Mouse (Mus musculus) neutrophil, adult 5-6 weeks (primary cell): ENCODE measurements around the gene Lcorl. TPM values are rescaled to one million over a fixed set of nuclear protein-coding genes. Genes with fewer than 3 reads are reported as not detected.
"Not testable (repeated sequence)": the region's sequence is repeated elsewhere in the genome, so short reads cannot be mapped to it uniquely, and the experiment has no call there.

ENCODE experiments used
- ATAC-seq: fragments of 151-379, 151-347 bp; 2 replicates; pipeline ENCODE4 v1.8.0; 2017; ENCODE audit warnings: mild to moderate bottlenecking, moderate TSS enrichment; ENCODE audit not compliant: insufficient number of reproducible peaks, poor library complexity, low FRiP score, severe bottlenecking; ENCODE audit errors: extremely low read depth
- total RNA-seq: library from RNA; stranded (forward); fragments of 200-1000 nt; gene quantifications from 2 replicates; pipeline ENCODE4 v1.2.3, GENCODE M21; 2017

Lcorl gene
- total RNA-seq, 1 experiment from 2014 or later = 30.6 TPM

DNA sequence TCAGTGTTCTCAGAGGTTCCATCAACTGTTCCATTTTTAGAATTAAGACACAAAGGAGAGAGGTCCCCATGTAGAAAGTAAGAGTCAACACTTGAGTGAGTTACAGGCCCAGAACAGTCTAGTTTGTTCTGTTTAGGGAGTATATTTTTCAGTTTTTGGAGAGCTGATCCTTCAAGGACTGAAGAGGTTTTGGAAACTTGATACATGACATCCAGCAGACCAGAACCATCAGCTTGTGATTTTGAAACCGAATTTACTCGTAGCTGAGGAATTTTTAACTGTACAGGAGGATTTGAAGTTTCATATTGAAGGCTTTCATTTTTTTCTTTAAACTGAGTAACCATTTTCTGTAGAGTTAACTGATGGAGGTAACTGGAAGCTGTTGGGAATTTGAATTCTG is 123.7 kb downstream of the Lcorl start:
- ATAC-seq = no peak

DNA sequence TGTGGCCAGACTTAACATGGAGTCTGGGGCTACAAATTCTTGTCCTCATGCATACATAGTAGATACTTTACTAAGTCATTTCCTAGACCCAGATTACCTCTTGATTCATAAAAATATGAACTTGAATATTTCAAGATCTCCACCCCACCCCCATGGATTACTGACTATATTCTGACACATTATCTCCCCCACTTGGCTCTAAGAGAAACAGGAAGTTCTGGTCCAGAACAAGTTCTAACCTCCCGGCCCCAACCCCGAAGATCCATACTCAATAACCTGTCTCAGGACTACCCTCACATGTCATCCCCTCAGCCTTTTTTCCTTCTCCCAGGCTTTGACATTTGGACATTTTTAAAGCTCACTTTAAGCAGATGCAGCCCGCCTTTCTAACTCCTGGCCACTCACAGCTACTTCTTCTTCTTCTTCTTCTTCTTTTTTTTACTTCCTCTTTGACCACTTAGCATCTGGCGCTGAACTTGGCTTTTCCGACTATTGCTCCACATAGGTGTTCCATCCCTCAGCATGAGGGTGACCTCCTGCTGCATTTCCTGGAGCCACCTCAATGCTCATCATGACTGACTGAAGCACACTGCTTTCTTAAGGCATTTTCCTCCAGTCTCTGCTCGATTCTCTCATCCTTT is 138.4 kb downstream of the Lcorl start:
- ATAC-seq = peak; percentile 70; the same call in 1 of the 2 replicates

GRCm38 (mm10) chr5:45709653-45710052 is 147.8 kb downstream of the Lcorl start:
- no peak for ATAC-seq

DNA sequence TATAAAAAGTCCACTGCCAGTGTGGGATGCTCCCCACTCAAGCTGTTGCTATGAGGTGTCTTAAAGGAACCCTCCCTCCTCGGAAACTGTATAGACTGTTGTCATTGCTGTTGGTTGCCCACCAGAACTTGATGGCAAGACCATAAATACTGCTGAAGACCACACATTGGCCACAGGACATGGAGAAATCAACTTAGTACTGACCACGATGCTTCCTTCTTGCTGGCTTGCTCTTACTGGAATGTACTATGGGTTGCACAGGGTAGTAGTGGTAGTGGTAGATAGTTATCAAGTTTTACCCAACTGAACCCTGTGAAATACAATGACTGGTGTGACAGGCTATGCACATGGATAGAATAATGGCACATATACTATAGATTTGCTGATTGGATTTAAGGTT is 150.6 kb downstream of the Lcorl start:
- ATAC-seq = no peak

DNA sequence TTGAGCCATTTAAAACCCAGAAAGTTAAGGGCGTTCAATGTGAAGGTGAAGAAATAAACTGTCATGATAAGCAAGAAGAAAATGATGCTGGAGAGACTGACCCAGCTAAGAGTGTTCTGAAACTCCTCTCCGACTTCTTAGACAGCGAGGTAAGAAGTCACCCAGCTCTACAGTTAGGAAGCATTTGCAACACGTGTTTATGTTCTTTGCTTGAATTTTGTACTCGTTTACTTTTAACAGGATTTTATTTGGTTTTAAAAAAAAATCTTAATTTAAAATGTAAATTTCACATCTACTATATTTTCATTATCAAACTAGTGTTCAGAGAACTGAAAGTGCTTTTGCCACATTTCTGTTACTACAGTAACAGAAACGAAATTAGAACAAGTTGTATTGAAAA is 165.7 kb downstream of the Lcorl start:
- ATAC-seq = no peak

DNA sequence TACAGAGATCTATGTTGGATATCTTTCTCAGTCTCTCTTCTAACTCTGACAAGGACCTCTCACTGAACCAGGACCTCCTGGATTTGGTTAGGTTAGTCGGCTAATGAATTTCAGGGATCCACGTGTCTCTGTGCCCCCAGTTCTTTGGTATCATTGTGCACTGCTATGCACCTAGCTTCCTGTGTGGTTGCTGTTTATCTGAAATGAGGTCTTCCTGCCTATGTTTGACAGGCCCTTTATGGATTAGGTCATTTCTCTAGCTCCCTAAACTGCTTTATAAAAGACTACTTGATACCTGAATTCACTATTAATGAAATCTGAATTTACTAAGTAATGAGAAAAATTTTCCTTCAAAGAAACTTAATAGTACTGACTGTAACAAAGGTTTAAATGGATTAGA is 166.6 kb downstream of the Lcorl start:
- ATAC-seq = no peak

GRCm38 (mm10) chr5:45689152-45689551 is 168.3 kb downstream of the Lcorl start:
- no peak for ATAC-seq

GRCm38 (mm10) chr5:45686223-45686622 is 171.2 kb downstream of the Lcorl start:
- no peak for ATAC-seq

GRCm38 (mm10) chr5:45685243-45685642 is 172.2 kb downstream of the Lcorl start:
- no peak for ATAC-seq

DNA sequence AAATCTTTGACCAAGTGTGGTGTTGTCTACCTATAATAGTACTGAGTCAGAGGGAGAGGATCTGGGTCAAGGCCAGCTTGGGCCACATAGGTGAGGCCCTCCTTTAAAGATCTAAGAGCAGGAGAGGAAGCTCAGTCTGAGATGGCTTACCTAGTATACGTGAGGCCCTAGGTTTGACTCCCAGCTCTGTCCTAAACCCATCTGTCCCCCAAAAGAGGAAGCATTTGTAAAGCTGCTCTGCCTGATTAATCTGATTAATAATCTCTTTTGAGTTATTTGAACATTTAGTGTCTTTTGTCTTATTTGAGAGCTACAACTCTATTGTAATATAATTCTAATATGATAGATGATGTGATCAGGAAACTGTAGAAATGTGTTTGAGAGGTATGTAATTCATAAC is 174.0 kb downstream of the Lcorl start:
- no peak for ATAC-seq

GRCm38 (mm10) chr5:45679955-45680354 is 177.5 kb downstream of the Lcorl start:
- no peak for ATAC-seq

- no peak for ATAC-seq
Measured at GRCm38 (mm10) chr5:45677639-45678038, 179.8 kb downstream of the Lcorl start.

GRCm38 (mm10) chr5:45675032-45675431 is 182.4 kb downstream of the Lcorl start:
- no peak for ATAC-seq

GRCm38 (mm10) chr5:45670894-45671494 is 186.4 kb downstream of the Lcorl start:
- no peak for ATAC-seq

GRCm38 (mm10) chr5:45670280-45670670 is 187.1 kb downstream of the Lcorl start:
- ATAC-seq = no peak

GRCm38 (mm10) chr5:45669598-45670279 is 187.7 kb downstream of the Lcorl start, which contains the start of gene Ncapg:
Ncapg (plus strand) TSS chr5:45669919.
- ATAC-seq = peak; percentile 98

GRCm38 (mm10) chr5:45669234-45669597 is 188.2 kb downstream of the Lcorl start:
- ATAC-seq = peak; percentile 6; the same call in 1 of the 2 replicates

- ATAC-seq = 0 out of 2 replicates have a peak, but pooled peaks have one; percentile 7
Measured at GRCm38 (mm10) chr5:45668831-45669230, 188.6 kb downstream of the Lcorl start.

- no peak for ATAC-seq
Measured at GRCm38 (mm10) chr5:45668324-45668723, 189.1 kb downstream of the Lcorl start.

DNA sequence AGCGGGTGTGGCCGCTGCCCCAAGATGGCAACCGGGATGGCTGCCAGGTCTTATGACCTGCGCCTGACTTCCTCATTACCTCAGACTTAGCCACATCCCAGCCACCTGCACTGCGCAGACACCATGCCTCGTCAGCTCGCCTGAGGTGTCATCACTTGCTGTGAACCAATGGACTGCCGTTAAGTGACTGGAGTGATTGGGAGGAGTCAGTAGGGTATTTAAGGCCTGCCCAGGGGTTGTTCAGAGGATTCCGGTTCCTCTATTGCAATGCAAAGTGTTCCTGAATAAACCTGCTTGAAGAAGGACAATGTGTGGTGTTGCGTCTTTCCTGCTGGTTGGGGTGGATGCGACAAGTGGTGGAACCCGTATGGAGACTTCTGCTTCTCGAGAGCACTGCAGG is 199.0 kb downstream of the Lcorl start:
- ATAC-seq = not testable (repeated sequence)
